Mouse (Mus musculus) WW6 (cell line): ENCODE data around the gene Rsph9.

Experiments used
- DNase-seq: peaks from one replicate; pipeline ENCODE4 v3.0.0-alpha.2; 2013; ENCODE audit warnings: low read depth, low spot score

Rsph9 gene

DNA sequence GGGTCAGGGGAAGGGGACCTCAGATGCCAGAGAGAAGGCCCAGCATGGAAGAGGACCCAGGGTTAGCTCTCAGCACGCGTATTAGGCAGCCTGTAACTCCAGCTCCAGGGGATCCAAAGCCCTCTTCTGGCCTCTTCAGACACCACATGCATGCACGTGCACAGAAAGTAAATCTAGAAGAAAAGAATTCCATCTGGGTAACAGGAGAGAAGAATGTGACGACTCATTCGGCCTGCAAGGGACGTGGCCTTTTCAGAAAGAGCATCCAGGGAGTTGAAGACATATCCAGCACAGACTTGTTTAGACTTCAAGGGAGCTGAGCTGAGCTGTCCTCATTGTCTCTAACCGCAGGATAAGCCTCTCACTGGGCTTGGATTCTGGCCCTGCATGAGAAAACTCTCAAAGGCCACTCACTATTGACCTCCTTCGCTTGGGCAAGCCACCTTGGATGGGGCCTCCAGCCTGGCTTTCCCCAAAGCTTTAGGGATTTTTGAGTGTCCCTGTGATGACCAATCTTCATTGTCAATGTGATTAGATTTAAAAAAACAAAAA is 41.3 kb downstream of the Rsph9 start:
- DNase-seq: no peak

DNA sequence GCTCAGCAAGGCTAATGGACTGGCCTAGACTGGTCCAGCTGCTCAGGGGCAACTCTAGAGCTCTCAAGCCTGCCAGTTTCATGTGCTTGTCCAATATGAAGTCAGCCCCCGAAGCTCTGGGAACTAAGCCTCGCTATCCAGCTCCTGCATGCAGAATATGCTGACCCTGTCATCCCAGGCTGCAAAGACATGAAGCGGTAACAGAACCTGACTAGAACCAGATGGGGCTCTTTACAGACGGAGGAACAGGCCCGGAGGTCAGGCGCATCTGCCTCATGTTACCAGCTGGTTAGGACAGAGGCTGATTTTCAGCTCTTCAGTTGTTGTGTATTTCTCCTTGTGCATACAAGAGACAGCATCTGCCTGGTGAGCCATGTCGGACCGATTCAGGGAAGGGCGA is 42.1 kb downstream of the Rsph9 start:
- no peak for DNase-seq

DNA sequence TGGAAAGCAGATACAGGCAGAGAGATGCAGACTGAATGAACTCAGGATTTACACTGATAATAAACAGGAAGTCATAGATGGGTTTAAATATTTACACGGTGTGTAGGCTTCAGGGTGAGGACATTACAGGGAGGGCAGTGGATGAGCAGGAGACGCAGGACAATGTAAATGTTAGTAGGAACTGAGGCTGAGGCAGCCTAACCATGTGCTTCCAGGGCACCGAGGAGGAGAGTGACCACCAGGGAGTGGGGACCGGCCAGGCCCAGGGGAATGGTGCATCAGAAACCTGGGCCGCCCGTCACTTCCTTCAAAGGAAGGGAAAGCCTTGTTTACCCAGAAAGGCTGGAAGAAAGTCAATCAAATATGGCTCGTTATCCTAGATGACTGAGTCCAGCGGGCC is 45.5 kb downstream of the Rsph9 start:
- DNase-seq: no peak

DNA sequence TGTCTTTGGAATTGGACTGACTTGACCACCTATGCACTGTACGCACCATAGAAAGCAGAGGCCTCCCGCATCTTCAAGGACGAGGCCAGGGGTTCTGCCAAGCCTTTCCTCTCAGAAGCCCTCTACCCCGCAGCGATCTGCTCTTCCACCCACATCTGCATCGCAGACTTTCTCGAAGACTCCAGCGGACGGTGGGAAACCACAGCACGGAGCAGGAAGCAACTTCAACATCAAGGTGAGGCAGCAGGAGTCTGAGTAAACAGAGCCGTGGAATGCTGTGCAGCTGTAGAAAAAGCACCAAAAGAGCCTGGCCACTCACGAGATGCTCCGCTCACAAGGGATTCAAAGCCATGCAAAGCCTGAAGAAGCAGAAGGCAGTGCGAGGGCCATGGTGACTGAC is 52.1 kb downstream of the Rsph9 start:
- no peak for DNase-seq

DNA sequence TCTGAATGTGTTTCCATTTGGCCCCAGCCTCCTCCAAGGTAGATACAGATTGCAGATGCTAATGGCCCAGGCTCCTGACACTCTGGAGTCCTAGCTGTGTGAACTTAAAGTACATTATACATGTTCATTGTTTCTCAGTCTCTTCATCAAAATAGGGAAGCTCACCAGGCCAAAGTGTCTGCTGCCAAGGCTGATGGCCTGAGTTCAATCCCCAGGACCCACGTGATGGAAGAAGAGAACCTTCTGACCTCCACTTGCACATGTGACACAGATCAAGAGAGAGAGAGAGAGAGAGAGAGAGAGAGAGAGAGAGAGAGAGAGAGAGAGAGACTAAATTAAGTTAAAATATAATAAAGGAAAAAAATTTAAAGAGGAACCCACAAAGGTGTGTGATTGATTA is 52.7 kb downstream of the Rsph9 start:
- no peak for DNase-seq

DNA sequence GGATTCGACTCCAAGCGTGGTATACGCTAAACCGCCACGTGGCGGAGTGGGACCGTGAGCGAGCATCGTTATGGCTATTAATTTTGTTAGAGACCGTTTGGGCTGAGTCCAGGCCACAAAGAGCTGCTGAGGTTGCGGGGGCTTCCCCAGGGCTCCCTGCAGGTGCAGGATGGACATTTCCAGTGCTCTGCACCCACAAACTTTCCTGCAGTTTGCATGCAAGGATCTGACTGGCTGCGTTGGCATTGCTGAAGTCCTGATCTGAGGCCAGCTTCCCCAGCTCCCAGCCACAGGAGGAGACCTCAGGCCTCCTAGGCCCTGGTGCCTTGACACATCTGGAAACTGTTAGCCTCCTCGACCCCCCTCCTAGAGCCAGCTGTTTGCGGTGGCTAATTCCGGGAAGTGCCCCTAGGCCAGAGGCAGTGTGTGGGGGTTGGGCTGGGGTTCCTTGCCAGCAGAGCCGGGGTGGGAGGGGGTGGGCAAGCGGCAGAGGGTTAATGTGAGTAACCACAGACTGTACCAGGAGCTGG is 57.6 kb downstream of the Rsph9 start:
- no peak for DNase-seq

DNA sequence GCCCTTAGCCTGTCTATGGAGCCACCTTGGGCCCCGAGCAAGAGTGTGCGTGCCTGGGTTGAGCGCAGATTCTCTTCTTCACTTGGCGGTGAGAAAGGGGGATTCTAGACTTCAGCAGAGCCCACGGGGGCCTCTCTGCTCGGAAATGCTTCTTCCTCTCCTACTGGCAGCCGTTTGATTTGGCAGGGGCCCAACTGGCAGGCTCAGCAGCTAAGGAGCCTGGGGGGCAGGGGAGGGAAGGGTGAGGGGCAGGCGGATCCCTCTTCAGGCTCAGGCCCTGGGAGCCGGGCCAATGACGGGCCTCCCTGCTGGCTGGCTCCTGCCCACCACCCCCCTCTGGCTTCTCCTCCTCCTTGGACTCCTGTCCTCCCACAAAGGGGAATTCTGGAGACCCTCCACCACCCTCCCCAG is 59.9 kb downstream of the Rsph9 start:
- no peak for DNase-seq

- no peak for DNase-seq
Measured at GRCm38 (mm10) chr17:46083381-46083780, 60.6 kb downstream of the Rsph9 start.

DNA sequence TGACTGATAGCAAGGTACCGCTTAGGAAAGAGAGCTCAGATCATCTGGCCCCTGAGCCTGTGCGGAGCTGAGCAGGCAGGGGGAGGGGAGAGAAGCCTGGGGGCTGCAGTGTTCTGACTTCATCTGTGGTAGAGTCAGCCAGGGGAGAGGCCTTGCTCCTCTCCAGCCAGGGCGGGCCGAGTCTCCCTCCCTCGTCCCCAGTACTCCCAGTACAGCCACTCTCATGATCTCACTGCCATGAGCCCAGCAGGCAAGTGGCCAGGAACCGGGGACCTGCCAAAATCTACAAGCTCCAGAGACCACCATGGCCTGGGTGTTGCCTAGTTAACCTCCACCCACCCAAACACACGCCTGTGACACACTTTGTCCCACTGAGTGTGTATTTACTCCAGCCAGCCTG is 62.4 kb downstream of the Rsph9 start:
- DNase-seq: no peak

- DNase-seq: no peak
Measured at GRCm38 (mm10) chr17:46081042-46081441, 63.0 kb downstream of the Rsph9 start.

- no peak for DNase-seq
Measured at GRCm38 (mm10) chr17:46080388-46080787, 63.6 kb downstream of the Rsph9 start.

DNA sequence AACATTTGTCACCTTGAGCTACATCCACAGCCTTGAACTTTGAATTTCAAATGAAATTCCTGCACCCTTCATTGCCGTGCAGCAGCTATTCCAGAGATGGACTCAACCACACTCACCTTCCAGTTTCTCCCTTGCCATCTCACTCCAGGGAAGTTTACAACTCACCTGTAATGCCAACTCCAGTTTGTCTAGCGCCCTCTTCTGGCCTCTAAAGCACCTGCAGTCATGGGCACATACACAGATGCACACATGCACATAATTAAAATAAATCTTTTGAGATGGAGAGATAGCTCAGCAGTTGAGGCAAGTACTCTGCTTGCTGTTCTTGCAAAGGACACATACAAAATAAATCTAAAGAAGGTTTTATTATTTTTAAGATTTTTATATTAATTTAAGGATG is 65.0 kb downstream of the Rsph9 start:
- no peak for DNase-seq

- no peak for DNase-seq
Measured at GRCm38 (mm10) chr17:46077921-46078534, 66.0 kb downstream of the Rsph9 start.

DNA sequence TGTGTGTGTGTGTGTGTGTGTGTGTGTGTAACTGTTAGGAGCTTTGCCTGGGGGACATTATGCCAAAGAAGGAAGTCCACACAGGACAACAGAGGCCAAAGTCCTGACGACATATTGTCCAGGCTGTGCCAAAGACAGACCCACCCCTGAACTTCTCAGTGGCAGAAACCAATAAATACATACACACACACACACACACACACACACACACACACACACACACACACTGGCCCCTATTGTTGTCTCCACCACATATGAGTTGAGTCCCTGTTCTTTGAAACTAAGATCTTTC is 67.8 kb downstream of the Rsph9 start:
- no peak for DNase-seq

- DNase-seq: no peak
Measured at GRCm38 (mm10) chr17:46075551-46076259, 68.3 kb downstream of the Rsph9 start.

DNA sequence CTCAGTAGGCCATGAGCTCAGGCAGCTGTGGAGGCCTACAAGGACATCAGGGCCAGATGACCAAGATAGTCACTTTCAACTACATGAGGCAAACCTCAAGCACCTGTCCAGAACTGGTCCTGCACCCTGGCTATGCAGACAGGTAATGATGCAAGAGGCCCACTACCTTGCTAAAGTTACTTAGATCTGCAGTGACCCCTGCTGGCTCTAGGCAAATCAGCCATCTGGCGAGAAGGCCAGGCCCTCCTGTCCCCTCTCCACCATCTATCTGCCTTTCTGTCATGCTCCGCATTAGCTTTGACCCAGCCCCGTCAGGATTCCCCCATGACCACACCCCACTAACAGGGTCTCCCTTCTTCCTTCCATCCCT is 68.9 kb downstream of the Rsph9 start:
- no peak for DNase-seq

GRCm38 (mm10) chr17:46074398-46075115 is 69.5 kb downstream of the Rsph9 start:
- no peak for DNase-seq

DNA sequence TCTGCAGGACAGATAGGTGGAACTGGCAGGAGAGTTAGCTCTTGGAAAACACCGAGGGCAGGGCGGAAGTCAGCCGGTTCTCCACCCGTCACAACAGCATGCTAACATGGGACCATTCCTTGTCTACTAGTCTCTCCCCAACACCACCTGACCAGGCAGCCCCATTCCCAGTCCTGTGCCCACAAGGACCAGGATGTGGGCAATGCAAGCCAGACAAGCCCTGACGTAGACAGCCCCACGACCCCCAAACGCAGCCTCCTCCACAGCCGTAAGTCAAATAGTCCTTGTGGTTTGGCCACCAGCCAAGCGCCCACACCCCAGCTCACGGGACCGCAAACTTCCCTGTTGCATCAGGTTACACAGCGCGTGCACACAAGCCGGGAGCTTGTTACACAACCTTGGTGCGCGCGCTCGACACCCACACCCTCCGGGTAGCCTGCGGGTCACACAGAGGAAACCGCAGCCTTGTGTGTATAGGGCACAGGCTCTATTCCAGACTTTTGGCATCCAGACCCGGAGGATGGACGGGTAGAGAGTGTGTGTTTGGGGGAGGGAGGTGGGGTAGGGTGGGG is 70.2 kb downstream of the Rsph9 start:
- peak; percentile 56 for DNase-seq
